Mouse (Mus musculus): ENCODE results near the gene Hivep3. TPM values are rescaled to one million over a fixed set of nuclear protein-coding genes. Genes with fewer than 3 reads are reported as not detected.

Gene Hivep3
- polyA plus RNA-seq, 1 experiment from 2014 or later, result 3.7 TPM

GRCm38 (mm10) chr4:119861001-119861400 lies 127.4 kb downstream of the Hivep3 start:
- Histone ChIP-seq H3K4me3 (no peak overlapping the region), H3K4me2 (no peak overlapping the region), H3K4me1 (peaks cover 4% of the 10 kb centered on the region; the same call in 1 of the 2 replicates), H3K9me3 (no peaks in the 10 kb centered on the region), H3K36me3 (no peaks in the 10 kb centered on the region), H3K27me3 (no peaks in the 10 kb centered on the region), H3K27ac (no peak overlapping the region), H3K9ac (no peak overlapping the region)
- WGBS, result 55% methylated on average over 4 of the region's 4 CpGs
- no peak for ATAC-seq (ENCODE audit: insufficient number of reproducible peaks, insufficient read depth, low FRiP score, low TSS enrichment, low read depth)

GRCm38 (mm10) chr4:119865827-119866455 lies 132.4 kb downstream of the Hivep3 start:
- Histone ChIP-seq H3K27ac (no peak overlapping the region), H3K27me3 (no peaks in the 10 kb centered on the region), H3K4me1 (peaks cover 5% of the 10 kb centered on the region), H3K9me3 (no peaks in the 10 kb centered on the region), H3K4me2 (no peak overlapping the region), H3K9ac (no peak overlapping the region), H3K36me3 (no peaks in the 10 kb centered on the region), H3K4me3 (no peak overlapping the region)
- 60% methylated on average over 3 of the region's 3 CpGs for WGBS
- ATAC-seq (ENCODE audit: insufficient number of reproducible peaks, insufficient read depth, low FRiP score, low TSS enrichment, low read depth), result no peak

GRCm38 (mm10) chr4:119867132-119867531 lies 133.5 kb downstream of the Hivep3 start:
- Histone ChIP-seq H3K4me2 (no peak overlapping the region), H3K9me3 (no peaks in the 10 kb centered on the region), H3K27ac (no peak overlapping the region), H3K9ac (no peak overlapping the region), H3K36me3 (no peaks in the 10 kb centered on the region), H3K4me3 (no peak overlapping the region), H3K4me1 (peaks cover 5% of the 10 kb centered on the region), H3K27me3 (no peaks in the 10 kb centered on the region; the same call in 1 of the 2 replicates)
- WGBS, result 91% methylated on average over 3 of the region's 3 CpGs
- ATAC-seq (ENCODE audit: insufficient number of reproducible peaks, insufficient read depth, low FRiP score, low TSS enrichment, low read depth), result no peak

- no peak overlapping the region for H3K4me3 ChIP-seq
- no peaks in the 10 kb centered on the region for H3K36me3 ChIP-seq
- H3K27ac ChIP-seq, result no peak overlapping the region
- 67% methylated on average over 6 of the region's 6 CpGs for WGBS
- H3K4me1 ChIP-seq, result peaks cover 5% of the 10 kb centered on the region
- no peak for ATAC-seq (ENCODE audit: insufficient number of reproducible peaks, insufficient read depth, low FRiP score, low TSS enrichment, low read depth)
- H3K27me3 ChIP-seq, result no peaks in the 10 kb centered on the region; the same call in 1 of the 2 replicates
- no peak overlapping the region for H3K4me2 ChIP-seq
- no peaks in the 10 kb centered on the region for H3K9me3 ChIP-seq
- no peak overlapping the region for H3K9ac ChIP-seq
These were observed 136.8 kb downstream of the Hivep3 start for GRCm38 (mm10) chr4:119870411-119870810.

GRCm38 (mm10) chr4:119871441-119871840 lies 137.9 kb downstream of the Hivep3 start:
- no peaks in the 10 kb centered on the region for H3K36me3 ChIP-seq
- H3K27ac ChIP-seq, result no peak overlapping the region
- no peak for ATAC-seq (ENCODE audit: insufficient number of reproducible peaks, insufficient read depth, low FRiP score, low TSS enrichment, low read depth)
- no peaks in the 10 kb centered on the region; the same call in 1 of the 2 replicates for H3K27me3 ChIP-seq
- no peaks in the 10 kb centered on the region for H3K9me3 ChIP-seq
- no peak overlapping the region for H3K4me3 ChIP-seq
- H3K9ac ChIP-seq, result no peak overlapping the region
- WGBS, result 89% methylated on average over 2 of the region's 2 CpGs
- no peak overlapping the region for H3K4me2 ChIP-seq
- no peaks in the 10 kb centered on the region; the same call in 1 of the 2 replicates for H3K4me1 ChIP-seq

GRCm38 (mm10) chr4:119871861-119872582 lies 138.4 kb downstream of the Hivep3 start:
- Histone ChIP-seq H3K4me2 (no peak overlapping the region), H3K4me1 (no peaks in the 10 kb centered on the region), H3K27ac (no peak overlapping the region), H3K9me3 (no peaks in the 10 kb centered on the region), H3K36me3 (no peaks in the 10 kb centered on the region), H3K9ac (no peak overlapping the region), H3K4me3 (no peak overlapping the region), H3K27me3 (no peaks in the 10 kb centered on the region; the same call in 1 of the 2 replicates)
- ATAC-seq (ENCODE audit: insufficient number of reproducible peaks, insufficient read depth, low FRiP score, low TSS enrichment, low read depth), result no peak
- WGBS, result 88% methylated on average over 10 of the region's 10 CpGs

GRCm38 (mm10) chr4:119873935-119874334 lies 140.4 kb downstream of the Hivep3 start:
- Histone ChIP-seq H3K9me3 (no peaks in the 10 kb centered on the region), H3K9ac (no peak overlapping the region), H3K36me3 (no peaks in the 10 kb centered on the region), H3K4me3 (no peak overlapping the region), H3K27me3 (no peaks in the 10 kb centered on the region; the same call in 1 of the 2 replicates), H3K27ac (no peak overlapping the region), H3K4me2 (no peak overlapping the region), H3K4me1 (no peaks in the 10 kb centered on the region)
- ATAC-seq (ENCODE audit: insufficient number of reproducible peaks, insufficient read depth, low FRiP score, low TSS enrichment, low read depth), result no peak
- WGBS, result 69% methylated on average over 6 of the region's 6 CpGs

- 87% methylated on average over 2 of the region's 2 CpGs for WGBS
These were observed 142.0 kb downstream of the Hivep3 start for GRCm38 (mm10) chr4:119875592-119875991.

GRCm38 (mm10) chr4:119876535-119877160 lies 143.1 kb downstream of the Hivep3 start:
- Histone ChIP-seq H3K27ac (no peak overlapping the region), H3K4me3 (no peak overlapping the region), H3K36me3 (no peaks in the 10 kb centered on the region), H3K4me2 (no peak overlapping the region), H3K27me3 (no peaks in the 10 kb centered on the region; the same call in 1 of the 2 replicates), H3K9me3 (no peaks in the 10 kb centered on the region), H3K4me1 (no peaks in the 10 kb centered on the region), H3K9ac (no peak overlapping the region)
- WGBS, result 77% methylated on average over 8 of the region's 8 CpGs
- no peak for ATAC-seq (ENCODE audit: insufficient number of reproducible peaks, insufficient read depth, low FRiP score, low TSS enrichment, low read depth)

More at GRCm38 (mm10) chr4:119875592-119875991, 142.0 kb downstream of the Hivep3 start:
- Histone ChIP-seq H3K4me3 (no peak overlapping the region), H3K4me1 (no peaks in the 10 kb centered on the region), H3K9me3 (no peaks in the 10 kb centered on the region), H3K27me3 (no peaks in the 10 kb centered on the region; the same call in 1 of the 2 replicates), H3K4me2 (no peak overlapping the region), H3K9ac (no peak overlapping the region), H3K36me3 (no peaks in the 10 kb centered on the region), H3K27ac (no peak overlapping the region)
- ATAC-seq (ENCODE audit: insufficient number of reproducible peaks, insufficient read depth, low FRiP score, low TSS enrichment, low read depth), result no peak

- Histone ChIP-seq H3K4me3 (no peak overlapping the region), H3K27me3 (no peaks in the 10 kb centered on the region), H3K4me1 (no peaks in the 10 kb centered on the region), H3K4me2 (no peak overlapping the region), H3K9ac (no peak overlapping the region), H3K9me3 (no peaks in the 10 kb centered on the region), H3K27ac (no peak overlapping the region), H3K36me3 (no peaks in the 10 kb centered on the region)
- no peak for ATAC-seq (ENCODE audit: insufficient number of reproducible peaks, insufficient read depth, low FRiP score, low TSS enrichment, low read depth)
- WGBS, result 78% methylated on average over 5 of the region's 5 CpGs
These were observed 144.6 kb downstream of the Hivep3 start for GRCm38 (mm10) chr4:119878218-119878617.

- no peak overlapping the region for H3K4me3 ChIP-seq
- no peaks in the 10 kb centered on the region for H3K9me3 ChIP-seq
- no peaks in the 10 kb centered on the region for H3K36me3 ChIP-seq
- no peak overlapping the region for H3K9ac ChIP-seq
- WGBS, result 56% methylated on average over 5 of the region's 5 CpGs
- H3K4me1 ChIP-seq, result no peaks in the 10 kb centered on the region
- H3K27me3 ChIP-seq, result no peaks in the 10 kb centered on the region
- no peak overlapping the region for H3K27ac ChIP-seq
- no peak overlapping the region for H3K4me2 ChIP-seq
- no peak for ATAC-seq (ENCODE audit: insufficient number of reproducible peaks, insufficient read depth, low FRiP score, low TSS enrichment, low read depth)
These were observed 146.1 kb downstream of the Hivep3 start for GRCm38 (mm10) chr4:119879671-119880070.
